Comparison of ENCODE assay signal across 8 mouse cellular contexts in genomic region chr15:99725341-99726155, GRCm38 (mm10). TPM values are rescaled to one million over a fixed set of nuclear protein-coding genes. Genes with fewer than 3 reads are reported as not detected.
DNase-seq lines count a peak whose midpoint lies in the region; ATAC-seq and TF ChIP-seq lines count a peak whose summit lies in the region.

Gene Cox14 (plus strand): TSS chr15:99725618.

- peak within 1 kb of the TSS; percentile 92 for H3K4me2 ChIP-seq in forebrain, embryonic 13.5 days
- peak within 1 kb of the TSS; percentile 90 for H3K4me2 ChIP-seq in liver, postnatal 0 days (ENCODE audit: low read depth, low read length)
- peak within 1 kb of the TSS; percentile 80 for H3K4me2 ChIP-seq in neural tube, embryonic 14.5 days (ENCODE audit: low read depth, low read length)

- TF ChIP-seq POLR2A in ES-Bruce4 (IDR thresholded peaks at IDR 0.05; ENCODE audit: insufficient read depth, low read length) = no peak

- peaks cover 4% of the 10 kb centered on the region; the same call in 1 of the 2 replicates for H3K9me3 ChIP-seq in ES-Bruce4 (replicated peaks; ENCODE audit: control insufficient read depth, insufficient read depth, low read length, poor library complexity, severe bottlenecking)
- no peaks in the 10 kb centered on the region for H3K9me3 ChIP-seq in forebrain, embryonic 13.5 days (replicated peaks)
- 0 out of 2 replicates have a peak, but pooled peaks cover 3% of the 10 kb centered on the region for H3K9me3 ChIP-seq in liver, postnatal 0 days (ENCODE audit: low read length)
- no peaks in the 10 kb centered on the region for H3K9me3 ChIP-seq in neural tube, embryonic 14.5 days (ENCODE audit: control insufficient read depth, low read length)

- ATAC-seq in cerebellum, adult (ENCODE audit: insufficient number of reproducible peaks, low FRiP score, low TSS enrichment) = peak; percentile 86
- ATAC-seq in forebrain, embryonic 13.5 days = peak; percentile 96
- peak; percentile 89 for ATAC-seq in liver, postnatal 0 days
- peak; percentile 95 for ATAC-seq in neural tube, embryonic 14.5 days (ENCODE audit: low read depth)

- peak within 1 kb of the TSS; percentile 86 for H3K9ac ChIP-seq in ES-Bruce4 (ENCODE audit: low read depth, poor library complexity, severe bottlenecking)
- peak within 1 kb of the TSS; percentile 93 for H3K9ac ChIP-seq in forebrain, embryonic 13.5 days
- H3K9ac ChIP-seq in liver, postnatal 0 days (replicated peaks) = peak within 1 kb of the TSS; percentile 93
- peak within 1 kb of the TSS; percentile 91 for H3K9ac ChIP-seq in neural tube, embryonic 14.5 days (replicated peaks; ENCODE audit: low read depth, low read length)

- peak; percentile 95 for TF ChIP-seq CTCF in ES-Bruce4 (IDR thresholded peaks at IDR 0.05; ENCODE audit: low read depth, low read length)
- TF ChIP-seq CTCF in liver, postnatal 0 days (IDR thresholded peaks at IDR 0.05; ENCODE audit: low read depth) = peak; percentile 99

- no peaks in the 10 kb centered on the region for H3K27me3 ChIP-seq in ES-Bruce4 (ENCODE audit: control insufficient read depth, insufficient read depth, low read length, poor library complexity, severe bottlenecking)
- H3K27me3 ChIP-seq in forebrain, embryonic 13.5 days = no peaks in the 10 kb centered on the region
- no peaks in the 10 kb centered on the region for H3K27me3 ChIP-seq in liver, postnatal 0 days (ENCODE audit: insufficient read depth, low read length)
- H3K27me3 ChIP-seq in neural tube, embryonic 14.5 days (ENCODE audit: control insufficient read depth, insufficient read depth, low read length) = no peaks in the 10 kb centered on the region

- under 1% methylated on average over 49 of the region's 68 CpGs for WGBS in forebrain, embryonic 13.5 days
- under 1% methylated on average over 68 of the region's 68 CpGs for WGBS in large intestine, adult 2 months
- 2% methylated on average over 53 of the region's 68 CpGs for WGBS in liver, postnatal 0 days (ENCODE audit: insufficient replicate concordance)
- WGBS in neural tube, embryonic 14.5 days = under 1% methylated on average over 49 of the region's 68 CpGs

- H3K36me3 ChIP-seq in ES-Bruce4 (ENCODE audit: control insufficient read depth, insufficient read depth, low read length, poor library complexity, severe bottlenecking) = peaks cover 16% of the 10 kb centered on the region
- H3K36me3 ChIP-seq in forebrain, embryonic 13.5 days (ENCODE audit: poor library complexity, severe bottlenecking) = peaks cover 60% of the 10 kb centered on the region
- peaks cover 18% of the 10 kb centered on the region for H3K36me3 ChIP-seq in liver, postnatal 0 days (replicated peaks; ENCODE audit: insufficient read depth, low read length)
- peaks cover 21% of the 10 kb centered on the region for H3K36me3 ChIP-seq in neural tube, embryonic 14.5 days (ENCODE audit: control insufficient read depth, insufficient read depth, low read length)

- TF ChIP-seq EP300 in ES-Bruce4 (IDR thresholded peaks at IDR 0.05; ENCODE audit: insufficient read depth, low read depth, low read length) = no peak
- no peak for TF ChIP-seq EP300 in liver, postnatal 0 days (IDR thresholded peaks at IDR 0.05; ENCODE audit: low read depth)

- intact Hi-C loops in heart, postnatal 10 days (cut with DNase I) = loop anchor here (1.0 to 2.0 kb wide), 3 partner anchors 23 to 177 kb away; partner anchors contain the start of genes Cers5 and Smarcd1

- peak within 1 kb of the TSS; percentile 19; the same call in 1 of the 2 replicates for H3K27ac ChIP-seq in ES-Bruce4 (ENCODE audit: insufficient read depth, low read length)
- peak within 1 kb of the TSS; percentile 89 for H3K27ac ChIP-seq in forebrain, embryonic 13.5 days
- H3K27ac ChIP-seq in liver, postnatal 0 days (ENCODE audit: low read depth) = peak within 1 kb of the TSS; percentile 93
- H3K27ac ChIP-seq in neural tube, embryonic 14.5 days (ENCODE audit: low read depth, low read length) = peak within 1 kb of the TSS; percentile 89

- H3K4me3 ChIP-seq in ES-Bruce4 (ENCODE audit: low read depth, low read length) = peak within 1 kb of the TSS; percentile 93
- peak within 1 kb of the TSS; percentile 86 for H3K4me3 ChIP-seq in forebrain, embryonic 13.5 days
- H3K4me3 ChIP-seq in liver, postnatal 0 days (ENCODE audit: low read depth, low read length) = peak within 1 kb of the TSS; percentile 87
- peak within 1 kb of the TSS; percentile 89 for H3K4me3 ChIP-seq in neural tube, embryonic 14.5 days (ENCODE audit: low read depth, low read length)

- H3K4me1 ChIP-seq in ES-Bruce4 (ENCODE audit: control insufficient read depth, insufficient read depth, low read length) = peaks cover 7% of the 10 kb centered on the region
- H3K4me1 ChIP-seq in forebrain, embryonic 13.5 days = peaks cover 35% of the 10 kb centered on the region
- peaks cover 21% of the 10 kb centered on the region for H3K4me1 ChIP-seq in liver, postnatal 0 days (ENCODE audit: insufficient read depth)
- peaks cover 13% of the 10 kb centered on the region for H3K4me1 ChIP-seq in neural tube, embryonic 14.5 days (ENCODE audit: control insufficient read depth, insufficient read depth, low read length)

- peak; percentile 98 for DNase-seq in heart, postnatal 10 days
- peak; percentile 99 for DNase-seq in large intestine, adult 2 months (ENCODE audit: low read depth, low spot score)
- peak; percentile 94 for DNase-seq in liver, postnatal 0 days
- peak; percentile 95 for DNase-seq in testis, postnatal 10 days (ENCODE audit: low spot score)

RNA-seq across cellular contexts. Expression of gene Cox14, which starts in this region (rescaled TPM):
- polyA plus RNA-seq in ES-Bruce4 (2011; ENCODE audit: insufficient read depth, insufficient read length, low read depth, missing spikeins) = 36.3 and 37.8 TPM in 2 replicates
- polyA plus RNA-seq in forebrain, embryonic 13.5 days (2015; fragmentation: Nextera tagmentation; extraction: Ambion mirVana) = 177 and 190 TPM in 2 replicates
- total RNA-seq in heart, postnatal 10 days (2021) = 100 to 1,000 TPM; 212 to 221 TPM
- 246 and 278 TPM in 2 replicates for polyA plus RNA-seq in large intestine, adult 2 months (2012; rRNA removed)
- 111 and 117 TPM in 2 replicates for polyA plus RNA-seq in liver, postnatal 0 days (2015; fragmentation: Nextera tagmentation; extraction: Ambion mirVana)
- polyA plus RNA-seq in neural tube, embryonic 14.5 days (2014; fragmentation: Nextera tagmentation; extraction: Ambion mirVana) = 196 and 204 TPM in 2 replicates

Comparison
In these comparisons a context has a peak if more than half of its experiments do, and no peak if none do; other contexts are left out.
1. Peak in every context shown above with its lines: DNase-seq, ATAC-seq, H3K4me3 ChIP-seq and H3K27ac ChIP-seq.
2. H3K27ac ChIP-seq: peak in every context shown above with its lines; median percentile 93 in liver, postnatal 0 days; 89 in forebrain, embryonic 13.5 days; 89 in neural tube, embryonic 14.5 days; 19 in ES-Bruce4.